Mouse (Mus musculus) naive thymus-derived CD4-positive, alpha-beta T cell, adult 2 months (primary cell): Measurements from ENCODE around the gene Rbm39.
"Not testable (repeated sequence)": the region's sequence is repeated elsewhere in the genome, so short reads cannot be mapped to it uniquely, and the experiment has no call there.

Experiments used
- DNase-seq: peaks from one replicate; pipeline ENCODE4 v3.0.0-alpha.2; 2011; ENCODE audit warnings: low read depth

Gene Rbm39

GRCm38 (mm10) chr2:156180094-156180821 lies at the start of gene Rbm39:
Gene Rbm39 (minus strand): TSS chr2:156180238.
- peak; percentile 100 for DNase-seq

- no peak for DNase-seq
Observed at GRCm38 (mm10) chr2:156229171-156229570, 49.1 kb upstream of the Rbm39 start.

DNA sequence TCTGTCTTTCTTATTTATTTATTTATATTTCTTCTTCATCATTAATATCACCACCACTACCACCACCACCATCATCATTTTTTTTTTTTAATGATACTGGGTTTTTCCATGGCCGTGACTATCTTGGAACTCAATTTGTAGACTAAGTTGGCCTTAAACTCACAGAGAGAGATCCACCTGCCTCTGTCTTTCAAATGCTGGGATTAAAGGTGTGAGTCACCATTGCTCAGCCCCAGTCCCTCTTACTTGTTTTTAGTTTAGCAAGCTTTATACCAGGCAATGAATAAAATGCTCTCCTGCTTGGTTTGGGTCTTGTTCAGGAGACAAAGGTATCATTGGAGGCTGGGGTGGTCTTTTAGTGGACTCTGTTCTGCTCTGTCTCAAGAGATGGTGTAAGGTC lies 47.7 kb upstream of the Rbm39 start:
- DNase-seq: no peak

GRCm38 (mm10) chr2:156224043-156224442 lies 44.0 kb upstream of the Rbm39 start:
- no peak for DNase-seq

- no peak for DNase-seq
Observed at GRCm38 (mm10) chr2:156222100-156222499, 42.1 kb upstream of the Rbm39 start.

- DNase-seq: no peak
Observed at GRCm38 (mm10) chr2:156217786-156218185, 37.7 kb upstream of the Rbm39 start.

DNA sequence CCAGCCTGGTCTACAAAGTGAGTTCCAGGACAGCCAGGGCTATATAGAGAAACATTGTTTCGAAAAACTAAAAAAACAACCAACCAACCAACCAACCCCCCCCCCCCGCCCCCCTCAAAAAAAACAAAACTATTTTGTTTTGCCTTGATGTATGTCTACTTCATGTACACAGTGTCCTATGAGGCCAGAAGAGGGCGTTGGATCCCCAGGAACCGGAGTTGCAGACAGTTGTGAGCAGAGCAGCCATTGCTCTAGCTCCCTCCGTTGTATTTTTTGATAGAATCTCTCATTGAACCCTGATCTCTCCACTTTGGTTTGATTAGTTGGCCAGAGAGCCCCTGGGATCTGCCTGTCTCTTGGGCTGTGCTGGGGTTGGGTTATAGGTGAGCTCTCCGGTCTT lies 23.9 kb upstream of the Rbm39 start:
- DNase-seq: peak; percentile 51

GRCm38 (mm10) chr2:156202848-156203437 lies 22.9 kb upstream of the Rbm39 start:
- DNase-seq: no peak

GRCm38 (mm10) chr2:156201486-156201885 lies 21.4 kb upstream of the Rbm39 start:
- DNase-seq: no peak

- DNase-seq: no peak
Observed at GRCm38 (mm10) chr2:156199944-156200343, 19.9 kb upstream of the Rbm39 start.

DNA sequence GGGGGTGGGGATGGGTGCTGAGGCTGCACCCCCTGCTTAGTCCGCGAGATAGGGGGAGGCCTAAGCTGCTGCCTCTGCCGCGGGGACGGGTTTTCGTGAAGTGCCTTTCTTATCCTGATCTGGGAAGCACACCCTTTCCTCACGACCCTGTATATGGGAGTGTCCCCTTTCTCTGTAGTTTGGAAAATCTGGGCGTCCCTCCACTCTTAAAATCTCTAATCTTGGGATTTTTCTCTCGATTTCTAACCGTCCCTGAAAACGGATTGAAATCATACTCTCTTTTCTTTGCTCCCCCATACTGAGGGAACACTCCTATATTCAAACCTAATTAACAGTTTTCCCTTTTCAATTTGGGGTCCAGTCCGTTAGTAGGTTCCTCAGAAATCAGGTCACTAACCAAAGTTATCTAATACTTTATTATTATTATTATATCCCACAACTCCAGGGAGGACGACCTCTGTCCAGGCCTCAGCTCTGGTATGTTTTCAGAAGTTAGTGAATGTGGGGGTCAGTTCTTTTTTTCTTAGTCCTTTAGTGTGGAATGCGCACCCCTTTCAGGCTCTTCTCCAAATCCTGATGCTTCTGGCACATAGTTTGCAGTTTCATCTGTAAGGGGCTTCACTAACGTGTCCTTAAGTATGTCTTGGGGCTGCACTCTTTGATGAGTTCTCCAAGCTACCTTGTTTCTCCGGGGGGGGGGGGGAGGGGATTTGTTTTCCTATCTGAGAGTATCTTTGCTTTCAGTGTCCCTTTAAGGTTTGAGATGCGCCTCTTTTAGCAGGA lies 17.3 kb upstream of the Rbm39 start:
- peak; percentile 35 for DNase-seq

DNA sequence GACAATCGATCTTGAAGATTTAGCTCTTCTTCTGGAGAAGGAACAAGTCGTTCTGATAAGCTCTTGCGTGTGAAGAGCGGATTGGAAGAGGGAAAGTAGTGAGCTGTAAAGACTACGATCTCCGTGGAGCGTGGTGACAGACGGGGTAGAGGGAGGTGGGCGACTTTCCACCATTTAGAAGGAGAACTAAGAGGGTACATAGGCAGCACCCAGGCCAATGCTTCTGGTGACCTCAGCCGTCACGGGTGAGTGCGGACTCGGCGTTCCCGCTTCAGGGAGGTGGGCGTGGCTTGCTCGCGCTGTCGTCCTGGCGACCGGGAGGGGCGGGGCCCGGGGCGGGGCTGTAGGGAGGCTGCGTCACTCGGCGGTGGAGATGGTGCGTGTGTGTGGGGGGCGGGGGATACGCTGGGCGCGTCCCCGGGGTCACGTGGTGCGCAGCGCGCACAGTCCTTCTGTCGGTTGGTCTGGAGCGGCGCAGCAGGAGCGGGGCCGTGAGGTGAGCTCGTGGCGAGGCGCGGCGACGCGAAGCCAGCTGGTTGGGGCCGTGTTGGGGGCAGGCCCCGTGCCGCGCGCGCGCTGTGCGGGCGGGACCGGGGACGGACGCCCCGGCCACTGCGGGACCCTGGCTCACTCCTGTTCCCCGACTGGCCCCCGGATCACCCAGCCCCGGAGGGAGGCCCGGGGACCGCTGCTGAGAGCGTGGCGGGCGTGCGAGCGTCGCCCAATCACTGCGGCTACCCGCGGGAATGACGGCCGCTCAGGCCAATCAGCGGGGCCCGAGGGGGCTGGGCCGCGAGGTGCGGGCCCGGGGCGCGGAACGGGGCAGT lies 16.5 kb upstream of the Rbm39 start, which contains the start of gene Phf20:
Gene Phf20, plus strand, starts transcription at position 165 of the 827 bp plus-strand sequence.
- peak; percentile 98 for DNase-seq

DNA sequence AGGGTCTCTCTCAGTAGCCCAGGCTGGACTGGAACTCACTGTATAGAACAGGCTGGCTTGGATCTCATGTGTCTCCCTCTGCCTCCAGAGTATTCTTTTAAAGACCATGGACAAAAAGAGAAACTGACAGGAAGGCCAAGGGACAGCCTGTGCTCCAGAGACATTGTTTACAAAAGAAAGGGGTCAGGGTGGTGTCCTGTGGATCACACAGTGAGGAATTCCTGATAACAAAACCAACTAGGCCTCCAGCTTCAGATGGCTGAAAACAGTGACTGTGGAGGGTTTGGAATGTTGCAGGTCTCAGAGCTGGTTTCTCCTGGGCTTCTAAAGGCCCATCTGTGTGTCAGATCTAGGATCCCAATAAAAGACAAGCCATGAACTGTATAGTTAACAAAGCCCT lies 14.5 kb upstream of the Rbm39 start:
- DNase-seq: no peak

- DNase-seq: no peak
Observed at GRCm38 (mm10) chr2:156193066-156193862, 13.2 kb upstream of the Rbm39 start.

DNA sequence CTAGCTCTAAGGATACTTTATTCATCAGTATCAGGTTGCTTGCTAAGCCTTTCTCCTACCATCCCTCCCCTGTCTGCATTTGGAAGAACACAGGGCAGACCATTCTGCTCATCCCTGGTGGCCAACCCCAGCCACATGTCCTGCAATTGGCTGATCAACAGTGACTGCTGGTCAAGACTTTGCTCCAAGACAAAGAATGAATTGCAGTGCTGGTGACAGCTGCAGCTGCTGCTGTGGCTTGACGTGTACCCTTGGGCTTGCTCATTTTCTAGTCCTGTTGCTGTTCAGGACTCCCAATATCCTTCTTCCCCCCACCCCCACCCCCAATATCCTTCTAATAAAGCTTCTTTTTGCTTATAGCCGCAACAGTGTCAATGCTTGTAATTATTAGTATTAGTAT lies 12.0 kb upstream of the Rbm39 start:
- no peak for DNase-seq

- no peak for DNase-seq
Observed at GRCm38 (mm10) chr2:156191540-156191939, 11.5 kb upstream of the Rbm39 start.

- peak; percentile 86 for DNase-seq
Observed at GRCm38 (mm10) chr2:156190004-156190896, 10.2 kb upstream of the Rbm39 start.

- DNase-seq: not testable (repeated sequence)
Observed at GRCm38 (mm10) chr2:156189241-156189640, 9.2 kb upstream of the Rbm39 start.

DNA sequence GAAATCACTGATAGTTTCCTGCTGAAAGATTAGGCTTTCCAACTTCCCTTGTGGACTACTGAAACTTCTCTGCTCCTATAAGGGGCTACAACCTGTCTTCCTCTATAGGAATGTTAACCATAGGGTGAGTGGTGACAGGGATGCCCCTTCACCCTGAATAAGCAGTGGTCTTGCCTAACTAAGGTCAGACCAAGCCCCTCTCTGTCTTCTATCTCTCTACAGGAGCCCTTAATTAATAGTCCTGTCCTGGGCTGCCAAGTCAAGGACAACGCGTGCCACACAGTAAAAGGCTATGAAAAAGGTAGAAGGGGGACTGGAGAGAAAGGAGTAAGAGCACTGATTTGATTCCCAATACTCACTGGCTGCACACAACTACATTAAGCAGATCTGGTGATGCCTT lies 1.6 kb upstream of the Rbm39 start:
- no peak for DNase-seq
